Mouse (Mus musculus) heart, postnatal 36 days (tissue): ENCODE data around the gene Agr2. TPM values are rescaled to one million over a fixed set of nuclear protein-coding genes. Genes with fewer than 3 reads are reported as not detected.

Experiments used
- DNase-seq, 2 experiments: peaks; one replicate each; pipeline ENCODE4 v3.0.0; 2021 to 2022
- intact Hi-C: fragments of 180-260 bp; cut with DNase I; formaldehyde crosslinking; loops from one replicate; pipeline ENCODE4 v1.15.1; 2025
- total RNA-seq, 2 experiments: library from RNA; stranded (reverse); gene quantifications; 2 replicates each; pipeline ENCODE4 v1.2.3; 2021

Agr2 gene
- not detected for total RNA-seq

DNA sequence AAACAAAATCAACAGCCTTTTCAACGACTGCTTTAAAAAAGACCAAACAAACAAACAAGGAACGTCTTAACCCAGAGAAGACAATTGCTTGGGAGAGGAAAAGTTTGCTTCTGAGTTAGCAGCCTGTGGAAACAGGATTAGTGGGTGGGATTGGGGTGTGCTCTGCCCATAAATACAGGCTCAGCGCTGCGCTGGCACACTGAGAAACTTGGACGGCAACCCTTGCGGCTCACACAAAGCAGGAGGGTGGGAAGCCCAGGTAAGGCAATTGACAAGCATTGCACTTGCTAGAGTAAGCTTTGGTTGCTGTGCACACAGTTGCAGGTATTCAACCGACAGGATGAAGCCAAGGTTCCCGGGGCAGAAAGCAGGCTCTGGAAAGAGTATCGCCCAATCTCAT, at the start of gene Agr2:
Gene Agr2, plus strand, starts transcription at position 197 of the 400 bp plus-strand sequence.
- DNase-seq: no peak
- intact Hi-C loops: no loop called here

DNA sequence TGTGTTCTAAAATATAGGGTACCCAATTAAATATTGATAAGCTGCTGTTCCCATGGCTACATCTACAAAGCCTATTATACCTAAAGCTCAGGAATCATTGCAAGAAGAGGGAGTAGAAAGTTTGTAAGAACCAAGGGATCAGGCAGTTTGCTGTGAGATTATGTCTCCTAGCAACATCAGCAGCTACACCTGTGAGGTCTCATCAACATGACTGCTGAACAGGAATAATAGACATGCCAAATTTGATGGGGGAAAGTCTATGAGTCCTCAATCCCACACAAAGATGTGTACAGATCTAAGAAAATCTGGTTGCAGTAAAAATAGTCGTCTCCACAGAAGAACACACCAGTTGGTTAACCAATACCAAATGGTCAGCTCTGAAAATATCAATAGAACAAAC, 41.0 kb upstream of the Agr2 start:
- intact Hi-C loops: no loop called here
- no peak for DNase-seq

DNA sequence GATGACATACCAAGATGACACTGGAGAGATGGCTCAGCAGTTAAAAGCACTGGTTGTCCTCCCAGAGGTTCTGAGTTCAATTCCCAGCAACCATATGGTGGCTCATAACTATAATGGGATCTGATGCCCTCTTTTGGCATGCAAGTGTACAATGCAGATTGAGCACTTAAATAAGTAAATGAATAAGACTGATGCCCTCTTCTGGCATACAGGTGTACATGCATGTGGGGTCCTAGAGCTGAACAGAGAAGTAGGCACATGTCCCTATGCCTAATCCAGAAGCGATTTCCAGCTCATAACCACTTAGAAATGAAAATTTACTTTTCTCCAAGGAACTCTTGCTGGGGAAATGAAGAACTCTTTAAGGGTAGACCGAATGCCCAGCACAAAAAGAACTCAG, 35.5 kb upstream of the Agr2 start:
- no peak for DNase-seq
- intact Hi-C loops: loop anchor here (5.0 kb wide), 1 partner anchor 60 kb away; no protein-coding TSS in a partner anchor

DNA sequence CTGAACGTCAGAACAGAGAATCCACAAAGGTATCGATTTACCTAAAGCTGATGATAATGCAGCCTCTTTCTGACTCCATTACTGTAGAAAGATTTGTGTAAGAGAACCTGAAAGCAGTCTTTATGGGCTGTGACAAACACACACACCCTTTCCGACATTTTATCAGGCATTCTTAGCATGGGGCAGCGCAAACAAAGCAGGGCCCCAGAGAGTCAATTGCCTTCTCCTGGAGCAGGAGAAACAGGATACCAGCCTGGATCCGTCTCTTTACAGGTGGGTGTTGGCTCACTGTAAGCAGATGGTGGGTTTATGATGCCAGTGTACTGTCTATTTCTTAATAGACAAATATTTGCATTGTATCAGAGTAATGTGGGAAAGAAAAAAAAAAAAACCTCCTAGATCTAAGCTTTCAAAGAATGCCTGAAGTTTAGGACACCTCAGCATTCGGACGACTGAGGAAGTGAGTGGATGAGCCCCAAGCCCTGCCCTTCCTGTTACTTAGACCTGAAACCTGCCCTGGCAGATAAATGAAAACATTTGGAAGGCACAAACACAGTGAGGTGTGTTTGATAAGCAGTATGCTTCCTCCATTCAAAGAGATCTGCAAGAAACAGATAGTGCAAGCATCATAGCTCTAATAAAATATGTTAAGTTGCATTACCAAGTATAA, 26.5 kb upstream of the Agr2 start:
- intact Hi-C loops: no loop called here
- DNase-seq: no peak

DNA sequence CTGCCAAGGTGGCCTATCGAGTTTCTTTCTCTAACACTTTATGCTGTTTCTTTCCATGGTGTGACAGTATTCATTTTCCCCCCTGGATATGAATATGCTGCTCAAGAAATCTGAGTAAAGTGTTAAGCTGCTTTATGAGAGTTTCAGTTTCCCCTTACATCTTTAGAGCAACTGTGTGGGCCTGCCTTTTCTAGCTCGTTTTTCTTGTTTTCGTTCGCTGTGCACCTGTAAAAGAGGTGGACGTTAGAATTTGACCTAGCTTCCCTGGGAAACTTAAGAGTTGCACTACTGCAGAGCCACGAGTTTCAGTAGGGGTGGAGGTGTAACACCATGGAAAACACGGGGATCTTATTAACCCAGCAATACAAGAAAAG, 26.0 kb upstream of the Agr2 start:
- intact Hi-C loops: no loop called here
- no peak for DNase-seq

DNA sequence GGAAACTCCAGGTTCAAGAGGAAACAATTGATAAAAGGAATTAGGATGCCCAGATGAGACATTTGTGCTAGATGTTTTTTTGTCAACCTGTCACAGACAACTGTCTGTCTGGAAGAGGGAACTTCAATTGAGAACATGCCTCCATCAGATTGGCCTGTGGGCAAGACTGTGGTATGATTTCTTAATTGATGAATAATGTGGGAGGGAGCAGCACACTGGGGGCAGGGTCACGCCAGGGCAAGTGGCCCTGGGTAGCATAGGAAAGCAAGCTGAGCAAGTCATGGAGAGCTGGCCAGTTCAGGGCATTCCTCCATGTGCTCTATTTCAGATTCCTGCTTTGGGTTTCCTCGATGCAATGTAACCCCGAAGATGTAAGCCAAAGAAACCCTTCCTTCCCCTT, 16.8 kb upstream of the Agr2 start:
- intact Hi-C loops: no loop called here
- DNase-seq: no peak

DNA sequence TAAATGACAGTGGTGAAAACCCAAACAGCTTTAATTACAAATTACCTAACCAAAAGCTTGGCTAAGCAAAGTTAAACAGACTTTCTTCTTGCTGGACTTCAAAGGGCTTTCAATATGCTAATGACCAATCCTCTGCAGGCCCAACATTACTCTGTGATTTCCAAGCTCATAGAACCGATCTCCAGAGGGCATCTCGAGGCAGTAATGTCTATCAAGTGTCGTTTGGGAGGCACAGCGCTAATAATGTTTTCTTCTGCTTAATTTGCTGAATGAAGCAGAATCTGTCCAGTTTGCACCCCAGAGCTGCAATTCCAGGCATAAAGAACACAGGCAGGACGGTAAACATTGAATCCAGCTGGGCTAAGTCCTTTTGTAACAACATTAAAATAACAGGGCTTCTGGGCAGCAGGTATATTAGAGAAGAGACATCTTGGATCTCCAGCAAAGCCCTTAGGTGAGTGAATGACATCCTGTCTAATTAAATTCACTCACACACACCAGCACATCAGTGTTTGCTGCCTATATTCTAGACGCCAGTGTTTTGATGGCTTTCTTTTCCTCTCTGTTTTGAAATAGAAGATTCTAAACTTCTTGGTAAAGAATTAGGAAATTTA, 15.0 kb upstream of the Agr2 start:
- no peak for DNase-seq
- intact Hi-C loops: no loop called here

DNA sequence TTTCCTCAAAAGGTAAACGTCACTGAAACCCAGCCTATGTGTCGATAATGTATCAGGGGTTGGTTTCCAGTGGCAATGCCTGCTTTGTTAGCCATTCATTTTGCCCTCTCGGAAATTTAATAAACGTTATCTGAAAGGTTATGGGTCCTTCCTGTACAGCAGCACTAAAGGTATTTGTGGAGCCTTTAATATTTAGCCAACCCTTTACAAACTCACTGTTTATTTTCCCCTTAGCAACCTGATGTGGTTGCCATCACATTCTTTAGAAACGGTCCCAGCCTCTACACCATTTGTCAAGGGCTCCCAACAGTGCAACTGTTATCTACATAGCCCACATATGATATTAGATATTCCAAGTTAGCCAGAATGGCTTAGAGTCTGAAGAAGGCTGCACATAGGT, 13.1 kb upstream of the Agr2 start:
- DNase-seq: no peak
- intact Hi-C loops: no loop called here

DNA sequence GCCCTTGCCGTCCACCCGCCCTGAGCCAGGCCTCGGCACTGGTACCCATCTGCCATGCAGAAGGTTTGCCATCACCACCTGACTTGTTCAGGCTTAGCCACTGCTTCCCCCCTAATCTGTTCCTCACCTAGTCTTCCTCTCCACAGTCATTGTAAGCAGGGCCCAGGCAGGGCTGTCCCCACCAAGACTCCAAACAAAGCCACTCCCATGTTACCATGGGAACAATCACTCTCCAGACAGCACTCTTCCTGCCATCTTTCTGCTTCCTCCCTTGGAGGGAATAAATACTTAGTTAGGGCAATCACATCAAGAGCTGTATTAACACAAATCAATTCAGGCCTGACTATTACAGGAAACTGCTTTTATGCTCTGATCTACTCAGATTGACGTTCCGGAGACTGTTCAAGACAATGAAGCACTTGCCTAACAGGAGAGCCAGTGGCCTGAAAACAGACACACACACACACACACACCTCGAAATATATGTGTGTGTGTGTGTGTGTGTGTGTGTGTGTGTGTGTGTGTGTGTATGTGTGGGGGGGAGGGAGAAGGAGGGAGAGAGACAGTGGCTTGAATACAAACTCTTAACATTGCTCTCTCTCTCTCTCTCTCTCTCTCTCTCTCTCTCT, 10.9 kb upstream of the Agr2 start:
- DNase-seq: peak; percentile 4 to 8
- intact Hi-C loops: no loop called here

DNA sequence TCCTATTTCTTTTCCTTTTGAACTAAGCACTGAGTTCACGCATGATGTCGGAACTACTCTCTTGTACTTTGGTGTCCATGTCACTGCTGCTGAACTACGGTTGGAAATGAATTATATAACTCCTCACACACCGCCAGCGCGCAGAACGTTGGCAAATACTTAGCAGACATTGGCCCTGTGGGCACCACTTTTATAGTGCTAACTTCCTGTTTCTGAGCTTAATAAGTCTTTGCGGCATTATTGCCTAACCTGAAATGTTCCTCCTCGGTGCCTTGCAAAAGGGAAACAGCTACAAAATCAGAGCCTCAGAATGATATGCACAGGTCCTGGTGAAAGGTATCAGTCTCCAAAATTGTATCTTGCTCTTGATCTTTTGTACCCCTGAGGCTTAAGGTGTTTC, 9.2 kb upstream of the Agr2 start:
- no peak for DNase-seq
- intact Hi-C loops: no loop called here

DNA sequence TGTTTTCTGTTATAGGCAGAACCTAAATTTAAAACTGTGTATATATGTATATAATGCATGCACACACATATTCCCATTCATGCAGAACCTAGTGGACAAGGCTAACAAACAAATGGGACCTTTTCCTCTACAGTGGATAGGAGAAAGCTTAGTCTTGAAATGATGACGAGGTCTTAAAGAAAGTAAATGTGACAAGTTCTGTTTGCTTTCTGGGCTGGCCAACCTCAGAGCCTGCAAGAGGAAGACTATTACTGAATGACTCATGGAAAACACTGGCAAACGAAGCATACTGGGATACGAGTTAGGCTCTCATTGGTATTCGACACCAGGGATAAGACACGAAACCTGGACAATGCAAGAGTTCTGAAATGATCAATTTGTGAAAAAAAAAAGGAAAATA, 8.0 kb upstream of the Agr2 start:
- intact Hi-C loops: no loop called here
- DNase-seq: no peak

DNA sequence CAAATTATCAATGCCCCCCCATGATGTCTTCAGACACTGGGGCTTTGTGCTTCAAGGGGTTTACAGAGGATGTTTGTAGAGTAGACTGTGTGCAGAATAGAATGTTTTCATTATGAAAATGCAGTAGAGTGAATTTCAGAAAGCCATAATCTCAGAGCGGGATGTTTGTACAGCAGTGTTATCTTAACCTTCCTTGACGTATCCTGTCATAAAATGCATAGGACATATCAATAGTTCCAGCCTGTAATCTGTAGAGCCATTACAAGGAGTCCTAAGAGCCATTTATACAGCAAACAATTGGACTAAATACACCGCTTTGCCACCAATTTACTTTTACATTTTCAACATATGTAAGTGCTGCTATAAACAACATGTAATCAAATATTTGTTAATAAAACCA, 876 bp downstream of the Agr2 start:
- intact Hi-C loops: no loop called here
- DNase-seq: no peak

DNA sequence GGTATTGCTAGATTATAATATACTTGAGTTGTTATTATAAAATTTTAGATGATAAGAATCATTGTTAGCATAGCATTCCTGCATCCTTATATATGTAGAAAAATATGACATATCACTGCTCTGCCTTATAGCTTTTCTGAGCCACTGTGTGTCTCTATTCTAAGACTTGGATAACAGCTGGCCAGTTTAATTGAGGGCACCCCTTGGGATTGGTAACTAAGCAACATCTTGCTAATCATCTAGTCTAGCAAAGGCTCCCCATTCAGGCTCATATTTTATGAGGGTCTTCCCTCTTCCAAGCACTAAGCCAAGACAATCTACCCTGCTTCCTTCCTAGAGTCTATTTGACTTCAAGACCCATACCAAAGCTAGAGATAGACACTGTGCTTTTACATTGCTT, 1.4 kb downstream of the Agr2 start:
- no peak for DNase-seq
- intact Hi-C loops: no loop called here

DNA sequence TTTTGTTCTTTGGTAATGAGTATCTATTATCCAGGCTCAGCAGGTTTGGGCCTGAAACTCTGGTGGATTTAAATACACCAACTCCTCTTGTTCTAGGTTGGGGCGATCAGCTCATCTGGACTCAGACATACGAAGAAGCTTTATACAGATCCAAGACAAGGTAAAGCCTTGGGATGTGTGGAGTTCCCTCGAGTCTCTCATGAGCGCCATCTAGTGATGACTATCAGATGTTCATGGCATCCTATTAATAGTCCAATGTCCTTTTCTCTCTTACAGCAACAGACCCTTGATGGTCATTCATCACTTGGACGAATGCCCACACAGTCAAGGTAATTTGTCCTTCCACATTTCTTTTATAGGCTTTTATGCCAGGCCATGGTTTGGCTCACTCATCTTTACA, 3.1 kb downstream of the Agr2 start:
- no peak for DNase-seq
- intact Hi-C loops: loop anchor here (5.0 kb wide), 1 partner anchor 98 kb away; no protein-coding TSS in a partner anchor

DNA sequence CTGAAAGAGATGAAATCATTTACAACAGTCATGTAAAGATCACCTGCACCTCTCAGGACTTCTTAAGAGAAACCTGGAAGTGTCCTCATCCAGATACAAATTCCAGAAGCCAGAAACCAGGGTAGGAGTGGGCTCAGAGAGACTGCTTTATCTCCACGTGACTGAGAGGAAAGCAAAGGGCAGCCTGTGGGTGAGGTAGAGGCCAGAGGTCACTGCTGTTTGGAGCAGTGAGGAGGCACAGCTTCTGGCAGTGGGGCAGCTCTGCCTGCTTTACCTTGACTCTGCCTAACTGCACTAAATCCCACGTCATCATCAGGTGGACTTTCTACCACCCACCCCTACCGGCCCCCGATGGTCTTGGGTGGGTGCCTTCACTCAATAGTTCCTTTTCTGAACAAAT, 12.0 kb downstream of the Agr2 start:
- intact Hi-C loops: no loop called here
- DNase-seq: no peak

DNA sequence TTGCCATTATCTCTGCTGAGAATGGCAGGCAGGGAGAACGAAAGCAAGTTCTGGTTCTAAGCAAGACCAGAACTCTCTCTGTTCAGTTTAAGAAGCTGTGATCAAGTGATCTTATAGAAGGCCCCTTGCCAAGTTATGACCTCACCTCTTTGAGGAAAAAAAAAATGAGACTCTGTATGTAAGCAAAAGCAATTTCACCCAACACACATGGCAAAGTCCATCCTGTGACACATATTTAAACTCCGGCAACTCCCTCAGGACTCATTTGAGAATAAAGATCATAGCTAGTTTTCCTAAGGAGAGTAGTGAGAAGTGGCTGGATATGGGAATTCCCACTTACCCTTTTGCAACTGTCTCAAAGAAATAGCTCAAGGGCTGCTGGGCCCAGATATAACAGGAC, 14.9 kb downstream of the Agr2 start:
- intact Hi-C loops: no loop called here
- no peak for DNase-seq

DNA sequence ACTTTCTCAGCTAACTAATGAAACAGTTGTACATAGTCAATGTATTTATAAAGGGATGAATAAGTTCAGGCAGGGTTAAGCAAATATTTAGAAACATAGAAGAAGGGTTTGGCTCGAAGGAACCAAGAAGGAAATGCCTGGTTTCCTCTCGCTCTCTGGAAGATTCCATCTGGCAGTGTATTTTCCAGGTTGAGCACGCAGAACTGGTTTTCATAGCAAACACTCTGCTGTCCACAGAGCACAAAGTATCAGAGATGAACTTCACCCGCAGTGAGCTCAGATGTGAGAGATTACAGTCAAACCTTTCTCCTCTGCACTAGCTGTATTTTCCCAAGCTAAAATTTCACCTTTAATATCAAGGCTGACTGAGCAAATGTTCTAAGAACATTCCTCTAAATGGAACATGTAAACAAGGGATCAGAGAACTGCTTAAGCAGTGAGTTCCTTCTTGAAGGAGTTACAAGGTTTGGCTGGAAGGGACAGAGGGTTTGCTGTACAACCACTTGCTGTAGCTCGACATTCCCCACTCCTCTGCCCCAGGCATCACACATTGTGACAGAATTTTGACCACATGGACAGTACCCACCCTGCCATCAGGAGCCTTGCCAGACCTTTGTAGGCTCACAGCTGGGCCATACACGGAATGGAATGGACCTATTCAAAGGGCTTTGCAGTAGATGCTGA, 15.8 kb downstream of the Agr2 start:
- DNase-seq: no peak
- intact Hi-C loops: no loop called here

DNA sequence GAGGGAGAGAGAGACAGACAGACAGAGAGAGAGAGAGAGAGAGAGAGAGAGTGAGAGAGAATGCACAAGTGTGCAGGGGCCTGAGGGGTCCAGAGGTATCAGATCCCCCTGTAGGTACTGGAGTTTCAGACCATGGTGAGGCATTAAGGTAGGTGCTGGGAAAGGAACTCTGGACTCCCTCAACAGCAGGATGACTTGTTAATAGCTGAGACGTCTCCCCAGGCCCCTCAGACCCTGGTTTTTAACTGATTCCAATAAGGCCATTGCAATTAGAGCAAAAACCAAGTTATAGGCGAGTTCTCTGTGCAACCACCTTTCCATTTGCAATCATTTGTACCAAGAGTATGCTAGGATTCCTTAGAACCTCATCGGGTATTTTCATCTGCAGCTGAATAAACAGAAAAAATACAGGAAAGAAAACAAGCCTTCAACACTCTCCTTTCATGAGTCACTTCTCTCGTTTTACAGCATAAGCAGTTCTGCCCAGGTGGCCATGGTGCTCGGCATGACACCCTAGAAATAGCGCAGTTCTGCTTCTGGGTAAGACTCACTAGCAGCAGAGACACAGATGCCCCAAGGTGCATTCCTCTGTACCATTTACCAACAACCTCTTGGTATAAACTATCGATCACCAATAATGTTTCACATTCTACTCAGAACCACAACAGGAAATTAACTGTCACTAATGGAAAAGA, 20.7 kb downstream of the Agr2 start:
- no peak for DNase-seq

DNA sequence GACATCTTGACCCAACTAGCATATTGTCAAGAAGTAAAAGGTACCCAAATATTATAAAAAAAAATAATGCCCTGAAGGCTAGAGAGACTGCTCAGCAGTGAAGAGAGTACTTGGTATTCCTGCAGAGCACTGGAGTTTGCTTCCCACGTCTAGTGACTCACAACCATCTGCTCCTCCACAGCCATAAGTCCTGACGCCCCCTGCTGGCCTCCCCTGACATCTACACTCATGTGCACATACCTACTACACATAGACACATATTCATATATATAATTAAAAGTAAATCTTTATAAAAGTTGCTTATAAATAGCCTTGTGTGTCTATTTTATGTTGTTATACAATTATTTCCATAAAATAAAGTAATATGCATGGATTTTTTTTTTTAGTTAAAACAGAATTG, 25.1 kb downstream of the Agr2 start:
- intact Hi-C loops: no loop called here
- no peak for DNase-seq

More for the DNA sequence above, 20.7 kb downstream of the Agr2 start:
- intact Hi-C loops: no loop called here

DNA sequence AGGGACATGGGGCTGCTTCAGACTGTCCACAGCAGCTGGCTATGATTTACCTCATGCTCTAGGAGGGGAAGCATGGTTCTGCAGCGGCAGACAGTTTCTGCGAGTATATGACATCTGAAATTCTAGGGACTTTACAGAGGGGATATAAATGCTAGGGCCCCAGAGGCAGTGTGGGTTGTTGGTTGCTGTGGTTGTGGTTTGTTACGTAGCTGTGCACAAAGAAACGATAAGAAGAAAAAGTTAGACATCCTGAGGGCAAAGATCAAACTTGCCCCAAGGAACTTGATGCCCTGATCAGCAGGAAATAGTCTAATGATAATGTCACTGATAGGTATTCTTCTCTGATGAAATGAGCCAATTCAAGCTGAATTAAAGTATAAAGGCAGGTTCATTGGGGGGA, 26.9 kb downstream of the Agr2 start:
- intact Hi-C loops: no loop called here
- DNase-seq: no peak

DNA sequence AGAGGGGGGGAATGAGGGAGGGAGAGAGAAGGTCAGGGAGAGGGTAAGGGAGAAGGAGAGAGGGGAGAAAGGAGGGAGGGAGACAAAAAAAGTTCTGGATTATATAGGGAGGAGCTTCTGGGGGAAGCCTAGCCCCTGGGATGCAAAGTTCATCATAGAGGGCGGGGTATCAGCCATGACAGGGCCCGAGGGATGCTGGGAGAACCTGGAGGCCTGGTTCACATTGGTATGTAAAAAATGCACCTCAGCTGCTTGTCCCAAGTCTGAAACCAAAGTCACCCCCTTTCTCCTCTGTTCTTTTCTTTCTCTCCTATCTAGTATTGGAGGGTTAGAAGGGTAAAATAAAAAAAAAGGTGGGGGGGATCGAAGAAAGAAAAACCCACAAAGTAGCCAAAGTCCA, 27.4 kb downstream of the Agr2 start:
- no peak for DNase-seq
- intact Hi-C loops: no loop called here
